Mouse (Mus musculus): ENCODE measurements at regions not wholly inside any gene's neighbourhood (a gene's known extent, or its start where the extent isn't known, plus 50 kb on each side); places are given as distances from the start of the nearest gene placed in this dataset.

DNA sequence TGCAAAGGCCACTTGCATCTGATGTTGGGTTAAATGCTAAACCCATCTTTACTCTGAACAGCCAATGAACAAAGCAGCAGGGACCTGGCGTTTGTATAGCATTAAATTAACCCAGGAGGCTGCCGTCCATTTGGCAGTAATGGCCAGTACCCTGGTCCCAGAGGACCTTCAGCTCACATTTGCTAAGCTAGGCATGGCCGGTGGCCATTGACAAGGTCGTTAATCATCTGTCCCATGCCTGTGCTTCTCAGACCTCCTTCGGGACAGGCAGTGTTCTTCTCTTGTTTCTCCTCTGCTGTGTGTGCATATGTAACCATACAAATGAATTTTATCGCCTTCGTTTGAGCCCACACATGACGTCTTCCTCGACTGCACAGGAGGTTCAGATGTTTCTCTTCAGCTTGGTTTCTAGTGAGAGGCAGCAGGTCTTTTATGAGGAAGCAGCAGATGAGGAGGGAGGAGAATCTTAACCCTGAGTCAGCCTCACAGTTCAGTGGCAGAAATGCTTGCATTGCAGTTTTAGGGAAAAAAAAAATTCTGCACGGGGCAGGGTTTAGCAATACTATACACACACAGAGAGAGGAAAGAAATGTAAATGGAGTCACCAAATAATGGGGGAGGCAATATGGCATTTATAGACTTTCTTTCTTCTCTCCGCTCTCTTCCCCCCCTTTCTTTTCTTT is 235.9 kb downstream of the Med10 start:
- no peak for TF ChIP-seq MYOD1 (IDR thresholded peaks at IDR 0.05; ENCODE audit: control insufficient read depth, insufficient read length, low read depth)
- TF ChIP-seq CTCF (IDR thresholded peaks at IDR 0.05; ENCODE audit: control insufficient read depth, insufficient read depth, insufficient read length): no peak
- no peak for TF ChIP-seq CEBPB (IDR thresholded peaks at IDR 0.05; ENCODE audit: low read depth)
- TF ChIP-seq USF1 (IDR thresholded peaks at IDR 0.05; ENCODE audit: low read depth): no peak
- no peak for TF ChIP-seq FOSL1 (IDR thresholded peaks at IDR 0.05; ENCODE audit: insufficient read depth, low read length, poor library complexity, severe bottlenecking)
- no peak for TF ChIP-seq MYOG (IDR thresholded peaks at IDR 0.05; ENCODE audit: control insufficient read depth, extremely low read depth, insufficient read length)
